Mouse (Mus musculus): ENCODE data around the gene 4921524J17Rik.

GRCm38 (mm10) chr8:85450335-85450734 lies 17.7 kb upstream of the 4921524J17Rik start:
- TF ChIP-seq TAL1 (IDR thresholded peaks at IDR 0.05; ENCODE audit: low read length) (no peak), GATA1 (IDR thresholded peaks at IDR 0.05; ENCODE audit: low read length) (no peak)
